ENCODE assay signal across 16 mouse cellular contexts in the genomic region with DNA sequence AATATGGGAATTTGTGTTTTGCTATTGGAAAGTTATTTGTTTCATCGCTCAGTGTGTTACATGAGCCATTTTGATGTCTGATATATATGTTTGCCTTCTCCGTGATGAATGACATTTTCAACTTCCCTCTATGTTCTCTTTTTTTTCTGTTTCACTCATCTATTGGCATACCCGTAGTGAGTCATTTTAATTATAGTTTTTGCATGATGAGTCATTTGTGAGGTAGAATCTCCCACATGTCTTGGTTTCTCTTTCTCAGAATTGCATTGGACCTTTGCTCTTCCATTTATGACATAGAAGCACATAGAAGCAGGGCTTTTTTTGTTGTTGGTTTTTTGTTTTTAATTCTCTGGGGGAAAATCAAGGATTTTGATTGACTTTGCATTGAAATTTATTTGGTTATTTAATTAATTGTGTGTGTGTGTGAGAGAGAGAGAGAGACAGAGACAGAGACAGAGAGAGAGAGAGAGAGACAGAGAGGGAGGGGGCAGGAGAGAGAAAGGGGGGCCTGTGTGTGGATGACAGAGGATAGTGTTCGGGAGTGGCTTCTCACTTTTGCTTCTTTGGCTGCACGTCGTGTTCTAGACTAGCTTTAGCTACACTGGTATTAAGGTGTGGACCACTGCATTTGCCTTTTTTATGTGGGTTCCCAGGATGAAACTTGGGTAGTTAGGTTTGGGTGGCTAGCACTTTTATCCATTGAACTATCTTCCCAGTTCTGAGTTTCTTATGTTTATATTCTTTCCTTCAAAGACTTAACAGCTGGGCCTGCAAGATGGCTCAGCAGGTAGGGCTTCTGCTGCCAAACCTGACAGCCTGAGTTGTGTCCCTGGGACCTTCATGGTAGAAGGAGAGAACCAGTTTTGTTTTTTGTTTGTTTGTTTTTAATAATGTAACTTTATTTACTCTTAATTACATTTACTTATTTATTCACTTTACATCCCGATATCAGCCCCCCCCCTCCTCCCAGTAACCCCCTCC. TPM values are rescaled to one million over a fixed set of nuclear protein-coding genes. Genes with fewer than 3 reads are reported as not detected.
A peak's percentile ranks its signal among the peaks of the same experiment; 100 is the strongest.
DNase-seq lines count a peak whose midpoint lies in the region; ATAC-seq lines count a peak whose summit lies in the region.
"Had no signal": no experiment of that assay in that cellular context is flagged by ENCODE, and none has a peak within 500 bp of the region (broad histone marks: within the 10 kb centered on the region; RNA-seq: fewer than 3 reads in every experiment).

No protein-coding gene starts in this region.

- no peak for DNase-seq in cerebellum, postnatal 4 days (ENCODE audit: low spot score in 2 of 2)
- peak; percentile 71 to 79 for DNase-seq in cerebellum, adult 18-20 months
- DNase-seq in telencephalon, adult 2 months (ENCODE audit: low read depth, low spot score), result peak; percentile 21
- no peak for DNase-seq in heart, embryonic 10.5 days (ENCODE audit: low spot score)
- DNase-seq in embryo, embryonic 9.5 days (ENCODE audit: extremely low spot score), result no peak
- DNase-seq: B cell, adult 2 months; gastrocnemius, postnatal 36 days; lung, embryonic 14.5 days; spleen, adult 18-20 months; thymus, postnatal 14 days had no signal

- 74% methylated on average over 7 of the region's 7 CpGs for WGBS in heart, embryonic 10.5 days
- WGBS in hindbrain, embryonic 13.5 days, result 84% methylated on average over 7 of the region's 7 CpGs

- no peaks in the 10 kb centered on the region for H3K4me1 ChIP-seq in heart, embryonic 10.5 days
- no peaks in the 10 kb centered on the region for H3K4me1 ChIP-seq in hindbrain, embryonic 13.5 days (replicated peaks)
- H3K4me1 ChIP-seq: limb, embryonic 13.5 days had no signal

- peaks cover 5% of the 10 kb centered on the region; the same call in 1 of the 2 replicates for H3K36me3 ChIP-seq in heart, embryonic 10.5 days
- H3K36me3 ChIP-seq in hindbrain, embryonic 13.5 days, result peaks cover 7% of the 10 kb centered on the region; the same call in 1 of the 2 replicates

- H3K9me3 ChIP-seq in heart, embryonic 10.5 days, result no peaks in the 10 kb centered on the region; the same call in 1 of the 2 replicates
- H3K9me3 ChIP-seq in hindbrain, embryonic 13.5 days, result peaks cover 7% of the 10 kb centered on the region
- H3K9me3 ChIP-seq: limb, embryonic 13.5 days had no signal

- H3K9ac ChIP-seq in hindbrain, embryonic 13.5 days, result no peak overlapping the region
- H3K9ac ChIP-seq: hindbrain, embryonic 14.5 days; limb, embryonic 13.5 days; lung, embryonic 14.5 days had no signal

- no peaks in the 10 kb centered on the region for H3K27me3 ChIP-seq in heart, embryonic 10.5 days (ENCODE audit: insufficient read depth, poor library complexity, severe bottlenecking)
- H3K27me3 ChIP-seq in hindbrain, embryonic 13.5 days, result no peaks in the 10 kb centered on the region
- H3K27me3 ChIP-seq: limb, embryonic 13.5 days had no signal

- peak; percentile 76 for ATAC-seq in cerebellum, adult (ENCODE audit: insufficient number of reproducible peaks, low FRiP score, low TSS enrichment)
- ATAC-seq in inflammation-experienced regulatory T-cells, adult 6 months, result peak; percentile 86
- no peak for ATAC-seq in hindbrain, embryonic 13.5 days (ENCODE audit: low FRiP score)
- ATAC-seq: midbrain, embryonic 16.5 days had no signal

- no peak overlapping the region for H3K27ac ChIP-seq in heart, embryonic 10.5 days
- no peak overlapping the region for H3K27ac ChIP-seq in hindbrain, embryonic 13.5 days
- H3K27ac ChIP-seq: hindbrain, embryonic 14.5 days; limb, embryonic 13.5 days had no signal

- H3K4me3 ChIP-seq in heart, embryonic 10.5 days, result no peak overlapping the region
- H3K4me3 ChIP-seq in hindbrain, embryonic 13.5 days, result no peak overlapping the region
- H3K4me3 ChIP-seq: limb, embryonic 13.5 days had no signal

- no peak overlapping the region for H3K4me2 ChIP-seq in hindbrain, embryonic 13.5 days
- H3K4me2 ChIP-seq: hindbrain, embryonic 14.5 days; limb, embryonic 13.5 days; lung, embryonic 14.5 days had no signal

RNA-seq across cellular contexts. Expression of gene Atp11b, which starts 11.0 kb away (rescaled TPM):
- 10 to 100 TPM; 51.2 to 60.5 (median 53.6) TPM for polyA plus RNA-seq in inflammation-experienced regulatory T-cells, adult 6 months (2017; shearing (Covaris generic))
- 29.9 and 30.1 TPM in 2 replicates for polyA plus RNA-seq in heart, embryonic 10.5 days (2016; fragmentation: Nextera tagmentation; extraction: Ambion mirVana)
- 26.6 and 29.3 TPM in 2 replicates for polyA plus RNA-seq in hindbrain, embryonic 13.5 days (2015; fragmentation: Nextera tagmentation; extraction: Ambion mirVana)

Comparison
In these comparisons a context has a peak if more than half of its experiments do, and no peak if none do; other contexts are left out.
1. DNase-seq: peak in cerebellum, adult 18-20 months (2 of 2) and telencephalon, adult 2 months (single experiment); none in cerebellum, postnatal 4 days (0 of 2), heart, embryonic 10.5 days (single experiment) and embryo, embryonic 9.5 days (single experiment).